Mouse (Mus musculus) G1E (cell line): ENCODE measurements around the gene Gba2.

Experiments used
- CTCF ChIP-seq: IDR thresholded peaks from 2 replicates; pipeline ENCODE4 v1.5.1; 2012; ENCODE audit warnings: low read depth, low read length, inconsistent platforms, mixed read lengths
- GATA1 ChIP-seq: IDR thresholded peaks from 2 replicates; pipeline ENCODE4 v1.6.1; 2012; ENCODE audit warnings: borderline replicate concordance, low read length, inconsistent platforms, mixed read lengths
- TAL1 ChIP-seq: conservative IDR thresholded peaks from 2 replicates; pipeline ENCODE4 v1.6.1; 2012; ENCODE audit warnings: low read depth, low read length, inconsistent platforms, mixed read lengths

- TF ChIP-seq TAL1: no peak
- no peak for TF ChIP-seq GATA1
- no peak for TF ChIP-seq CTCF
These were observed 20.5 kb downstream of the Gba2 start for GRCm38 (mm10) chr4:43558028-43558630.
